Mouse (Mus musculus) heart, postnatal 4 days (tissue): ENCODE measurements at regions not wholly inside any gene's neighbourhood (a gene's known extent, or its start where the extent isn't known, plus 50 kb on each side); places are given as distances from the start of the nearest gene placed in this dataset.
A peak's percentile ranks its signal among the peaks of the same experiment; 100 is the strongest.
"Not testable (repeated sequence)": the region's sequence is repeated elsewhere in the genome, so short reads cannot be mapped to it uniquely, and the experiment has no call there.

ENCODE experiments used
- DNase-seq: peaks from one replicate; pipeline ENCODE4 v3.0.0; 2021

GRCm38 (mm10) chr13:74563483-74564330 is 69.9 kb upstream of the Zfp825 start:
- peak; percentile 78 for DNase-seq

- not testable (repeated sequence) for DNase-seq
Measured at GRCm38 (mm10) chr13:74564331-74564727, 70.5 kb upstream of the Zfp825 start.

- DNase-seq: peak; percentile 22
Measured at GRCm38 (mm10) chr13:74569967-74570366, 69.4 kb upstream of the Erap1 start.
